11 mouse cellular contexts compared by ENCODE assay signal in the genomic region with DNA sequence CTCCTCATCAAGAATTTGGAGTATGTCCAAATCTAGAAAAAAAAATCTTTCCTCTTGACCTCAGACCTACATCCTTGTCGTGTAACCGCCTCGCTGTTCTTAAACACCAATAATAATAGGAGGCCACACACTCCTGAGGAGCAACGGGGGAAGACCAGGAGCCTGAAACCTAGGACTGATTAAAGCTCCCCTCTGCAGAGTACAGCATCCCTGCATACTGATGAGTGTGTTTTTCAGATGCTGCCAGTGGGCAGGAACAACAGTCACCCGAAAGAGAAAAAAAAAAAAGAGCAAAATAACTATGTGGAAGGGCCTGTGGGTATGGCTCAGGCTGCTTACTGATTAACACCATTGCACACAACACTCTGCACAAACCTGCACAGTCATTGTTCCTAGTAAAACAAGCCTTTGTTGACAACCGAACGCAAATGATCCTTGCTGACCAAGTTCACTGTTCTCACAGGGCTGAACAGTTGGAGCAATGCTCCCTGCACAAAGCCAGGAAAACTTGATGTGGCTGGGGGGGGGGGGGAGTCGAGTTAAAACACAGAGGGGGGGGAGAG. TPM values are rescaled to one million over a fixed set of nuclear protein-coding genes. Genes with fewer than 3 reads are reported as not detected.
DNase-seq lines count a peak whose midpoint lies in the region; ATAC-seq and TF ChIP-seq lines count a peak whose summit lies in the region.
"Had no signal": no experiment of that assay in that cellular context is flagged by ENCODE, and none has a peak within 500 bp of the region (broad histone marks: within the 10 kb centered on the region; RNA-seq: fewer than 3 reads in every experiment).

No protein-coding gene starts in this region.

- no peak for TF ChIP-seq EP300 in stomach, postnatal 0 days (optimal IDR thresholded peaks at IDR 0.05)

- peak; percentile 52 for DNase-seq in retina, postnatal 1 day
- DNase-seq in retina, embryonic 14.5 days (ENCODE audit: low spot score): no peak
- DNase-seq in kidney, postnatal 14 days: peak; percentile 68
- DNase-seq in stomach, postnatal 0 days (ENCODE audit: low spot score): peak; percentile 56
- DNase-seq in B cell, adult 2 months: no peak
- no peak for DNase-seq in liver
- DNase-seq in lung, postnatal 10 days: no peak
- DNase-seq: heart, adult 18-20 months; left cerebral cortex, postnatal 4 days had no signal

- ATAC-seq in hindbrain, embryonic 13.5 days (ENCODE audit: low FRiP score): 0 out of 2 replicates have a peak, but pooled peaks have one; percentile 21
- peak; percentile 94 for ATAC-seq in stomach, postnatal 0 days (ENCODE audit: low FRiP score, low TSS enrichment)

- H3K36me3 ChIP-seq in hindbrain, embryonic 13.5 days: no peaks in the 10 kb centered on the region
- H3K36me3 ChIP-seq in stomach, postnatal 0 days (ENCODE audit: control insufficient read depth, insufficient read depth, low read length): no peaks in the 10 kb centered on the region

- TF ChIP-seq CTCF in stomach, postnatal 0 days (IDR thresholded peaks at IDR 0.05; ENCODE audit: low read depth): no peak

- H3K9me3 ChIP-seq in hindbrain, embryonic 13.5 days: no peaks in the 10 kb centered on the region
- H3K9me3 ChIP-seq in stomach, postnatal 0 days (ENCODE audit: control insufficient read depth, low read length): no peaks in the 10 kb centered on the region

- H3K27me3 ChIP-seq in hindbrain, embryonic 13.5 days: no peaks in the 10 kb centered on the region
- H3K27me3 ChIP-seq in stomach, postnatal 0 days (ENCODE audit: control insufficient read depth, insufficient read depth, low read length): no peaks in the 10 kb centered on the region

- peak overlapping the region; percentile 30; the same call in 1 of the 2 replicates for H3K9ac ChIP-seq in hindbrain, embryonic 13.5 days
- no peak overlapping the region for H3K9ac ChIP-seq in stomach, postnatal 0 days (ENCODE audit: low read length)

- no peak overlapping the region for H3K4me2 ChIP-seq in hindbrain, embryonic 13.5 days
- no peak overlapping the region for H3K4me2 ChIP-seq in stomach, postnatal 0 days (replicated peaks; ENCODE audit: low read depth)

- no peak overlapping the region for H3K27ac ChIP-seq in hindbrain, embryonic 13.5 days
- H3K27ac ChIP-seq in stomach, postnatal 0 days (replicated peaks): peak overlapping the region; percentile 30; the same call in 1 of the 2 replicates

- WGBS in hindbrain, embryonic 13.5 days: 23% methylated on average over 7 of the region's 8 CpGs
- WGBS in stomach, postnatal 0 days: 44% methylated on average over 7 of the region's 8 CpGs

- peaks cover 12% of the 10 kb centered on the region for H3K4me1 ChIP-seq in hindbrain, embryonic 13.5 days (replicated peaks)
- no peaks in the 10 kb centered on the region for H3K4me1 ChIP-seq in stomach, postnatal 0 days (replicated peaks; ENCODE audit: control insufficient read depth, insufficient read depth)

- H3K4me3 ChIP-seq in hindbrain, embryonic 13.5 days: no peak overlapping the region
- H3K4me3 ChIP-seq in stomach, postnatal 0 days (ENCODE audit: low read depth, low read length): no peak overlapping the region
- H3K4me3 ChIP-seq: myocyte had no signal

RNA-seq across cellular contexts. Expression of gene Glis3, which starts 43.8 kb away (rescaled TPM):
- 1.5 and 3.5 TPM in 2 replicates for polyA plus RNA-seq in hindbrain, embryonic 13.5 days (2015; fragmentation: Nextera tagmentation; extraction: Ambion mirVana)
- 0.85 and 1.0 TPM in 2 replicates for polyA plus RNA-seq in stomach, postnatal 0 days (2015; fragmentation: Nextera tagmentation; extraction: Ambion mirVana)

Comparison
In these comparisons a context has a peak if more than half of its experiments do, and no peak if none do; other contexts are left out.
1. DNase-seq: peak in retina, postnatal 1 day (single experiment), kidney, postnatal 14 days (single experiment) and stomach, postnatal 0 days (single experiment); none in retina, embryonic 14.5 days (single experiment), B cell, adult 2 months (0 of 2), liver (single experiment) and lung, postnatal 10 days (single experiment).